Mouse (Mus musculus) frontal cortex, postnatal 25 days (tissue): ENCODE results near the gene Soat1.

ENCODE experiments used
- DNase-seq, 2 experiments: peaks; one replicate each; pipeline ENCODE4 v3.0.0; 2022; ENCODE audit warnings: low spot score in 2 of 2

Gene Soat1

DNA sequence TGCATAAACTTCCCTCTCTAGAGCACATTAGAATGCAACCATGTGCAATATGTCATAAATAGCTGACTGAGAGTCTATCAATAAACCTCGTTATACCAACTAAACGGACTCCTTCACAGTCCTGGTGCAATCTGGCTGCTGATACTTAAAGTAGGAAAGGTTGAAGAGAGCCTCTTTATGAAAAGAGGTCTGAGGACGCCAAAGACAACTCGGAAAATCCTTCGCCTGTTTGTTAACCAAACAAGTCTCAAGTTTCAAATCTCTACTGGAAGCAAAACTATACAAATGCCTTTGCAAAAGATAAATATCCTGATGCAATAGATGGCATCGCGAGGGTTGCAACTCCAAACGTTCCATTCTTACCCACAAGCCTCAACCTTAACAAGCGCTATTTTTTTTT is 9.2 kb downstream of the Soat1 start:
- no peak for DNase-seq

DNA sequence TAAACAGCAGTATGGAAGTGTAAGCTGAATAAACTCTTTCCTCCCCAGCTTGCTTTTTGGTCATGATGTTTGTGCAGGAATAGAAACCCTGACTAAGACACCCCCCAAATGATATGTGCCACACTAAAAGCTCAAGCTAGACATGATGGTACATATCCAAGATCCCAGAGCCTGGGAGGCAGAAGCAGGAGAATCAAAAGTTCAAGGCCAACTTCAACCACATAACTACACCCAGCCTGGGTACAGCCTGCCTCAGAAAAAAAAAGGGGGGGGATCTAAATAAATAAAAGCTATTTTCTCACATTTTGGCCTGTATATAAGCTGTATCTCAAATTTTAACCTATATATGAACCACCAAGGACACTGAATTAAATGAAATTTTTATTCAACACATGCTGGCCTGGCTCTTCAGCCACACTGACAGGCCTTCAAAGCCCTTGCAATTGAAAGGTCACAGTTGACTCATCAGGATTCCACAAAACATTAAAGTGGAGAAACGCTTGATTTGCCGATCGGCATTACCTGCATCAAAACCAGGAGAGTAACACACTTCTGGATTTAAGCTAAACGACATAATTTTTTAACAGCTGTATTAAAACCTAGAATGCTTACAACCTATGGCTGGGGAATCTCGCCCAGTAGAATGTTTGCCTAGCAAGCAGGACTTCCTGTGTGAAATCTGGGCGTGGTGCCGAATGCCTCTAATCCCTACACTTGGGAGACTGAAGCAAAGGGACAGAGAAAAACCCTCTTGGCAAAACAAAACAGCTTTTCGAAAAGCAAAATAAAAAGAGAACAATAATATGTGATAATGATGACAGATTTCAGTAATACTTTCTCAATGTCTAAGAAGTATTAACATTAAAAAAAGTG is 9.9 kb downstream of the Soat1 start:
- DNase-seq: no peak

DNA sequence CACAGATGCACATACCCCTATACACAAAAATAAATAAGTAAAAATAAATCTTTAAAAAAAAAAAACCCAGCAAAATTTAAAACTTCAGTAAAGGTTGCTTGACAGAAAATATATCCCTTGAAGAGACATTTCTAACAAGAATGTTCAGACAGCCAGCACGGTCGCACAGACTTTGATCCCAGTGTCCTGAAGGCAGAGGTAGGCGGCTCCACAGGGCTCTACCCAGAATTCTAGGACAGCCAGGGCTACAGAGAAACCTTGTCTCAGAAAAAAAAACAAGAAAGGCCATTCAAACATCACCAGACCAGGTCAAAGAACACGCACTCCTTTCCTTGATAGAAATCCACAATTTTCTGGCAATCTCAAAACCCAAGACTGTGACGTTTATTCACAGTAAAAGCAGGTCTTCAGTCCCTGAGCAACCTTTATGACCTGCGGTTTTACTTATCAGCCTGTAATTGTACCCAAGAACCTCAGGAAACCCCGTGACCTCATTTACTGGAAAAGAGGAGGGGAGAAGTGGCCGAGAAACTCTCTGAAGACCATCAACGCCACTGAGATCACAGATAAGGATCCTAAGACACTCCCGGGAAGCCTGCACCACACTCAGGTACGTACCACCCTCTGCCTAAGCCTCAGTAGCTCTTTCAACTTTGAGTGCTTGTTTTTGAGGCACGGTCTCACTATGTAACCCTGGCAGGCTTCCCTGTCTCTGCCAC is 11.7 kb downstream of the Soat1 start:
- DNase-seq: no peak

DNA sequence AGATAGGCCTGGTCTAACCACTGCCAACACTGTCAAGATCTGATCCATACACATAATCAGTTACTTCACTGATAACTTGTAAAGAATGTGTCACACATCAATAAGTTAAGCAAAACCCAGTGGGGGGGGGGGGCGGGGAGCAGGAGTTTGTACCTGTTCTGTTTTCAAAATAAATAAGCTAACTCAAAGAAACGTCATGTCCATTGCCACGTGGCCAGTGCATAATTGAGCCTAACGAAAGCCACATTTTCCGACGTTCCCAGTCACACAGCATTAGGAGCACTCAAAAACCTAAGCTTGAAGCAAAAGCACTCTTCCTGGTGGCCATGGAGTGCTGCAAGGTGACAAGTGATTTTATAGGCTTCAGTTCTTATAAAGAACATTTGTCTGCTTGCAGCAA is 13.1 kb downstream of the Soat1 start:
- no peak for DNase-seq

DNA sequence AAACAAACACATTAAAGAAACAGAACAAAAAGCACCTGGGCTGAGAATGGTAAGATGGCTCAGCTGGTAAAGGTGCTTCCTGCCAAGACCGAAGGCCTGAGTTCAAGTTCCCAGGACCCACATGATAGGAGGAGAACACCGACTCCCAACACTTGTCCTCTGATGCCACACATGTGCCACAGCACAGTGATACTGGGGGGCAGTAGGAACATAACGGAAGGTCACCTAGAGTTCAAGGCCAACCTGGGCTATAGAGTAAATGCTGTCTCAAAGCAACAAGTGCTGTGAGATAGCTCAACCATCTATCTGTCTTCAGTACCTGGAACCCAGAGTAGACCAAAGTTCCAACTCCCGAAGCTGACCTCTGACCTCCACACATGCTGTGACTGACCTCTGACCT is 13.9 kb downstream of the Soat1 start:
- DNase-seq: no peak

DNA sequence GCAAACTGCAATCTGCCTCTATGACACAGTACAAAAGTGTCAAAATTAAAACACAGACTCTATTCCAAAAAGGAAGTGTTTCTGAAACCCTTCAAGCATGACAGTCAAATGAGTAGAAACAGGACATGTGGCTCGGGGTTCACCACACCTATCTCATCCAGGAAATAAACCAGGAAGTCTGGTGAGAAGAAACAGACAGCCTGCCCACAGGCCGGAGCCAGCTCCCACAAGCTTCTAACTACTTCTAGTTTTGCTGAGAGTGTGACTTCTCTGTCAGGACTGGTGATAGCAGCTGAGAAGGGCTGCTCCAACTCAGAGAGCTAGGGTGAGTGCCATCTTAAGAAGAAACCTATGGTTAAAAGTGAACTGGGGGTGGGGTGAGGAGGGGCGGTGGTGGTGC is 14.4 kb downstream of the Soat1 start:
- DNase-seq: no peak

DNA sequence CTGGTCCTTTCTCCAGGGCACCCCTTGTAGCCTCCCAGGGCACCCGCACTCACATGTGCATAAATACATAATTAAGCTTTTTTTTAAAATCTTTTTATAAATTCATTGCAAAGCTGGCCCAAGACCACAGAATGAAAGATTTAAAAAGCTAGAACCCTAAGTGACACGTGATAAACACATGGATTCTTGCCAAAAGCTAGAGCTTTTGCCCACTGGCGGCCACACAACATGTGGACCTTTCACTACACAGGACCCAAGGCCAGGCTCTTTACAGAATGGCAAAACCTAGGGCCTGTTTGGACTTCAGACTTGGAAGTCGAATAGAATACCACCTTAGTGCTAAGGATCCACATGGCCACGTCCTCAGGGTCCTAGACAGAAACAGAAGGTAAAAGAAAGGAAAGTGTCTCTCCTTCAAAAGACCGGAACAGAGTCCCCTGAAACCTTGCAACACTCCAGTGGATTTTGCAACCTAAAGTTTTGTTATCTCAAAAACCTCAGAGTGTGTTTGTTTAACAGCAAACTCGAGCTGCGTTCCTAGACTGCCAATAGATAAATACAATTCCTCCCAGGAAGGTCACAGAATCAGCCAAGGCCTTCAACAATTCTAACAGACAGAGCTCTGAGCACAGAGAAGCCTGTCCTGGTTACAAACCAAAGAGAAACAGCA is 15.6 kb downstream of the Soat1 start:
- DNase-seq: no peak

DNA sequence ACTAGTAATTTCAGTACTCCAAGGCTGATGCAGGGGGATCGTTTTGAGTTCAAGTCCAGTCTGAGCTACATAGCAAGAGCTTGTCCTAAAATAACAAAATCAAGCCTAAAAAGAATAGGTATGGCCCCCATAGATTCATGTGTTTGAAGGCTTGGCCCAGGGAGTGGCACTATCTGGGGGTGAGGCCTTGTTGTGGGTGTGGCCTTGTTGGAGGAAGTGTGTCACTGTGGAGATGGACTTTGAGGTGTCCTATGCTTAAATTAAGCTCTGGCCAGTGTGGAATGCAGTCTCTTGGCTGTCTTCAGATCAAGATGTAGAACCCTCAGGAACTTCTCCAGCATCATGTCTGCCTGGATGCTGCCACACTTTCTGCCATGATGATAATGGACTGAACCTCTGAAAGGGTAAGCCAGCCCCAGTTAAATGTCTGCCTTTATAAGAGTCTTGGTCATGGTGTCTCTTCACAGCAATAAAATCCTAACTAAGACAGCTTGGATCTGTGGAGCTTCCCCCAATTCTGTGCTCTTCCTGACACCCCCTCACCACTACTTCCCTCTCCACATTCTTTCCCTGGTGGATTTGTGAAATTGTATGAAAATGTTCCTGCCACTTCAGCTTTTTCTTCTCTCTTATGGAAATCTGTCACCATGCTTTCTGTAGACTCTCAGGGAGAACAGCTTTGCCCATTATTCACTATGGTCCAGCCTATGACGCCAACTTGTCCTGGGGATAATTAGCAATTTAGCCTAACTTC is 18.9 kb downstream of the Soat1 start:
- no peak for DNase-seq

DNA sequence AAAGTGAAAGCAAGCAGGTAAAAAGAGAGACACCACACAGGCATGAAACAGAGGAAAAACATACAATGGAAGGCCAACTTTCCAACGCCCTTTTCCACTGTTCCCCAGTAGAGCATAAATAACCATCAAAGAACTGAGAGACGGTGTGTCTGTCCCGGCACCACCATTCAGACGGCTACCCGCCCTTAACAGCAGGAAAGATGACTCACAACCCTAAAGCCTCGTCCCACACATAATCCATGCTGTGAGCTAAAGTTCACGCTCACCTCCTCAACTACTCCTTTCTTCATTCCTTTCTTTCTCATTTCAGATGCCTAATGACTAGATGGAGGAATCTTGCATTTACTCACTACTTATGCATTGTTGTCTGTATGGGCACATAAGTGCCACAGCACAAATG is 19.7 kb downstream of the Soat1 start:
- no peak for DNase-seq

DNA sequence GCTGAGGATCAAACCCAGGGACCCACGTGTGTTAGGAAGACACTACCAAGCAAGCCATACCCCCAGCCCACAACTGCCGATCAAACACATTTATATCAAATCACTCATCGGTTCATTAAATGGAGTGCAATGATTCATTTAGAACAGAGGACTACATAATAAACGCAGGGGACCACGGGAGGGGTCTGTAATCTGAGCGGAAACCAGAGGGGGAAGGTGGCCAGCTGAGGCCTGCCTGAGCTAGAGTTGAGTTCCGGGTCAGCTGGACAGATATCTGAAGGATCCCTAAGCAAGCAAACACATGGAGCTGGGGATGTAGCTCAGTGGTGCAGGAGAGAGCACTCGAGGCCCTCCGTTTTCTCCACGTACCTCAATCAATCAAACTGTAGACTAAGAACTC is 20.3 kb downstream of the Soat1 start:
- no peak for DNase-seq

DNA sequence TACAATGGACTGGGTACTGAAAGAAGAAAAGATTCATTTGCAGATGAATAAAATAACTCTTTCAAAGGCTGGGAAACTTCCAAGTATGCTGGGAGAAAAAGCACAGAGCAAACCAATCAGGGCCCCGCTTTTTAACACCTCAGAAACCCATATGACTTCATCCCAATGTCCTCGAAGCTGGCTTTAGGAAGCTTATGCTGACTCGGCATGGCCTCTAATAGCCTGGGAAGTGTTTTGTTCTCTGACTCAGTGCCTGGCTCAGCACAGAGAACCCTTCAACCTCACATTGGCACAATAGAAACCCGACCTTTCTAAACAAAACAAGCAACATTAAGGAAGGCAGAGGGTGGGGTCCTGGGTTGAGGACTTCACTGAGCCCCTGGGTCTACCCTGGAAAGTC is 23.7 kb downstream of the Soat1 start:
- no peak for DNase-seq

DNA sequence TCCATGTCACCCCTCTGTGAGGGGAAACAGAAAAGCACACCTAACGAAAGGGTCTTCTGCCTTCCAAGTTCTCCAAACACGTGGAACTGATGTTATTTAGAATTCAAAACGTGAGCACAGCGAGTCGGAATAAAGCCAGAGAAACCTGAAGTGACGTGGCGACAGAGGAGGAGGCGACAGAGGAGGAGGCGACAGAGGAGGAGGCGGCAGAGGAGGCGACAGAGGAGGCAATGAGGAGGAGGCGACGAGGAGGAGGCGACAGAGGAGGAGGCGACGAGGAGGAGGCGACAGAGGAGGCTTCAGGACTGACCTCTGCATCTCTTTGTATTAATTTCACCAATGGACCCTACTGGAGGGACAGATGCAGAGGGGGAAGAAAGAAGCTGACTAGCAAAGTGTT is 24.4 kb downstream of the Soat1 start:
- no peak for DNase-seq

DNA sequence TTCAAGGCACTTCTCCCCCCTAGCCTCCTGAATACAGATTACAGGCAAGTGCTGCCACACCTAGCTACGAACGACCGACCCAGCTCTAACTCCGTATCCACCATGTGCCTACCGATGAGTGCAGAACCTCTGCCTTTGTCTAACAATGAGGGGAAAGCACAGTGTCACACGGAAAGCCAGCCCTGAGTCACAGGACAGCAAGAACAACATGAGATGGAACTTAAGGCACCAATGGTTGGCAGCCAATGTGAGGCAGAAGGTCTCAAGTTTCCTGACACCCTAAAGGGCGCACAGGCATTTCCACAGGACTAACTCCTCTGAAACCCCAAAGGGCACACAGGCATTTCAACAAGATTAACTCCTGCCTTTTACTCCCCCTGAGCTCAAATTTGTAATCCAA is 25.0 kb downstream of the Soat1 start:
- DNase-seq: no peak

DNA sequence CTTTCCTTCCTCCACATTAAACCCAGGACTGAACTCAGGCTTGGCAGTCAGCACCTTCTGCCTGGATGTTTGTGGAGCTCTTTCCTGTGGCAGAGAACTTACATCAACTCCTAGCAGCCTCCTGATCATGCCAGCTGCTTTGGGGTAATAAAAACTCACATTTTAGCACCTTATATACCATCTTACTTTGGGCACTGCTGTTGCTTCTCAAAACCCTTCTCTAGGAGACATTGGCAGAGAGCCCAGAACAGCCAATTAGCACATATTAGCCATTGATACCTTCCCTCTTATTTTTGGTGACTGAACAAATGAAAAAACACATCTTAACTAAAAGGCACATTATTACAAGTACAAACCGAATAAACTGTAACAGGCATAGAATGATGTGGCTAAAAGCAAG is 29.1 kb downstream of the Soat1 start:
- no peak for DNase-seq

DNA sequence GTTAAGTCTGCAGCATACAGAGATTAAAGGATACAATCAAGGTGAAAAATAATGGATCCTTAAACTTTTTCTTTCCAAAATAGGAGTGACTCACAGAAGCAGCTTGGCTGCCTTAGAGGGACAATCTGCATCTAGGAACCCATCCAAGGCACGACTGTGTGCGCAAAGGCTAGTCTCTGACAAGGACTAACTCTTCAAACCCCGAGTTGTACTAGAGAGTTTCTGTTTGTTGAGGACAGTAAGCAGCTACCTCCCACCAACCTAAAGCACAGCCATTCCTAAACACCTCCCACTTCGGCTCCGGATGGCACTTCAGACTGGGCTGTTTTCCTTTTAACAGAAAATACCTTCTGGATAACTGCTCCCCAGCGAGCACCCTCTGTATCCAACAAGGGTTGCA is 31.4 kb downstream of the Soat1 start:
- DNase-seq: no peak

DNA sequence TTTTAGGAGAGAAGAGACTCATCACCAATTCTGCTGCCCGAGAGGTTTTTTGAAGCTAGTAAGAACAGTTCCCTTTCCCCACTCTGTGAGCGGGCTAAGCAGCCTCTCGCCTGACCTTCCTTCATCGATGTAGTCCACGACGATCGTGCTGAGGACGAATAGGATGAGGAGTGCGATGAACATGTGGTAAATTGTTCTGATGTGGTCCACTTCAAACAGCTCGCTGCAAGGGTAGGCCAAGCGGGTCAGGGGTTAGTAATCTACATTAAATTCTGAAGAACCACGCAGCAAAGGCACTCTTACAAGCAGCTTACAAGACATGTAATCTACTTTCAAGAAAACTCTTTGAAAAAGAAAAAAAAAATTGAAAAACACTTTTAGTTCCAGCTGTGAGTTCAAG is 31.9 kb downstream of the Soat1 start:
- no peak for DNase-seq

DNA sequence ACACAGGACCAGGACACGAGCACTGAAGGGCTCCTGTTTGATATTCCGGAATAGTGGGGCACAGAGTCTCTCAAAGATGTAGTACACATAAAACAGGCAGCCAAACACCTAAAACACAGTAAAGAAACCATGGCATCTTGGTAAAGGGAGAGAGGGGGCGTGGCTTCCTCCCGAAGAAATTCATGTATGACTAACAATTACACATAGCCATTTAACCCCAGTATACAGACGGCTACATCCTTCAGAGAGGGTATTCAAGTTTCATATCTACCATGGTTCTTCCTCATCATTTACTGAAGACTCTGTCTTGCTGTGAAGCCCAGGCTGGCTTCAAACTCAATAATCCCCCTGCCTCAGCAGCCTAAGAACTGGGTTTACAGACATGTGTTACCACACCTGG is 36.4 kb downstream of the Soat1 start:
- no peak for DNase-seq

DNA sequence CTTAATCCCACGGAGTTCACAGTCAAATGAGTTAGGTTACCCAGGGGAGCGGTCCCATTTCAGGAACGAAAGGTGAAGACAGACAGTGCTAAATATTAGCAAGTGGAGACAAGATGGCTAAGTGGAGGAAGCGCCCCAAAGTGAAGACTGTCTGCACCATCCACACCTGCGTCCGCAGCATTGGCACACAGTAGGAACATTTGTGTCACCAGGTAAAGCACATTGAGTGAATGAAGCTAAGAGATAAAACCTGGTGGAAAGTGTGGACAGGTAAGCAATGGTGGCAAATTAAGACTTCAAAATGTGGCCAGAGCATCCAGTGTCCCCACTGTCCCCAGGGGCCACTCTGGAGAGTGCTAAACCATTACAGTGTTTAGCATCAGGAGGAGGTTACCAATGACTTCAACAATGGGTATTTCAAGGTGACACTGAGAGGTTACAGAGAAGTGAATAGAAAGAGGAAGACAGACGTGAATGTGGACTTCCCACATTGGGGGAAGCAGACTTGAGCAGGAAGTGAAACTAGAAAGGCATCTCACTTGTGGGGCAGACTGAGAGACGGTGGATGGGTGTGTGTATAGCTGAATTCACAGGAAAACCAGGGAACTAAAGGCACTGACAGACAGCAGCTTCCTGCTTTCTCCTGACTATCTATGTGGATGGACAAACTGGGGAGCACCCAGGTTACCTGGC is 37.0 kb downstream of the Soat1 start:
- no peak for DNase-seq

DNA sequence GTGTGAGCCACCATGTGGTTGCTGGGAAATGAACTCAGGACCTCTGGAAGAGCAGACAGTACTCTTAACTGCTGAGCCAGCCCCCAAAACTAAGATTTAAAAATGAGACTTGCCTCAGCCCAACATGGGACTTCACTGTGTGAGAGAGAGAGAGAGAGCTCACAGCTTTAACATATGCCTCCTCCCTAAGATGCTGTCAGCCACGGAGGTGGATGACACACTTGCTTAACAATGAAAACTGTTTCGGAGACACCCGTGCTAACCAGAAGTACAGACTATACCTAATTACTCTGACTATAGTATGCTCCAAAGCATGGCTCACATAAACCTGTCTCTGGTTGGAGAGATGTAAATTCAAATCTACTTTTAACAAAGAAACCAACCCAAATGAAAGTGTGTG is 40.6 kb downstream of the Soat1 start:
- DNase-seq: no peak

DNA sequence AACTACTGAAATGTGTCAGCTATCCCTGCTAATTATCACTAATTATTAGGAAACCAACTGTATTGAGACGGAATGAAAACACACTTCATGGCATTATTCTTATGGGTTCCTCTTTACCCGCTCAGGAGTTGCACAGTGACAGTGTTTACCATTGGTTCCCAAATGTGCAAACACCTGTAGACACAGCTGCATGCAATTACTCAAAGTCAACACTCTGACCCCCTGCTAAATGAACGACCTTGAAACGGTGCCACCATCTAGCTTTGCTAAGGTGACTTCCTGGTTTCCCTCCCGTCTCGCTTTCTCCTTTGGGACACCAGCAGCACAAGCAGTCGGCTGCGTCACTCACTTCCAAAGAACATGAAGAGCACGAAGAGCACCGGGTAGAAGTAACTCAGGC is 41.6 kb downstream of the Soat1 start:
- DNase-seq: no peak

DNA sequence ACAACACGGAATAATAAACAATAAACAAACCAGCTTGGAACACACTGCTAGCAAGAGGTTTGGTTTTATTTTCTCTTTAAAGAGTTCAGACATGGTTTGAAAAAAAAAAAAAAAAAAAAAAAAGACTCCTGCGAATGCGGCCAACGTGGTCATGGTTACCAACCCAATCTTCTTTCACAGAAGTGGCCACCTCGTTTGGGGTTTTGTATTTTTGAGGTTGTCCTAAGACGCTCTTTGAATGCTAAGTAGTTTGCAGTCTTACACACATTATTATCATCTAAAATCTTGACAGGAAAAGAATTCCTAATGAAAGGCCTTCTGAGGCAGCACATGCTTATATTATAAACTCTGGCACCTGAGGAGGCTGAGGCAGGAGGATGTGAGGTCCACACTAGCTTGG is 45.7 kb downstream of the Soat1 start:
- DNase-seq: no peak

DNA sequence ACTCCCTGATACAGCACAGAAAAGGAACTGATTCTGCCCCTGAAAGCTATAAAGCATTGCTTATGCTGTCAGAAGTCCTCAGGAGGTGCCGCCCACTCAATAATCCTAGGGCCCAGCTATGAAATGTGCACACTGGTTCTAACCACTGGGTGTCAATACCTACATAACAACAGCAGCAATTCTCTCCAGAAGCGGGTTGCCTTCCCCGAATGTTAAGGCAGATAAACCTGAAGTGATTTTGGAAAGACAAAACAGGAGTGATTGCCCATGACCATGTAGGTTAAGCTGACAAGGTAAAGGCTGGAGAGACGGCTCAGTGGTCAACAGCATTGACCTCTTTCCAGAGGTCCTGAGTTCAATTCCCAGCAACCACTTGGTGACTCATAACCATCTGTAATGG is 48.4 kb downstream of the Soat1 start:
- DNase-seq: no peak
